Mouse (Mus musculus) myocyte (in vitro differentiated cells): ENCODE measurements at regions not wholly inside any gene's neighbourhood (a gene's known extent, or its start where the extent isn't known, plus 50 kb on each side); places are given as distances from the start of the nearest gene placed in this dataset.

Experiments
- CEBPB ChIP-seq: IDR thresholded peaks from 2 replicates; pipeline ENCODE4 v1.6.1; 2011; ENCODE audit warnings: mild to moderate bottlenecking, moderate library complexity; ENCODE audit not compliant: poor library complexity, insufficient read depth, severe bottlenecking
- E2F4 ChIP-seq: IDR thresholded peaks from one replicate; pipeline ENCODE4 v1.6.1; 2011; ENCODE audit warnings: mild to moderate bottlenecking, control low read depth, moderate library complexity; ENCODE audit not compliant: insufficient read depth
- MAX ChIP-seq: IDR thresholded peaks from one replicate; pipeline ENCODE4 v1.6.1; 2011; ENCODE audit warnings: low read depth, mild to moderate bottlenecking, control low read depth
- MYOG ChIP-seq, 3 experiments: IDR thresholded peaks; one replicate each; pipeline ENCODE4 v1.6.1; 2011; ENCODE audit warnings: control low read depth in 2 of 3, low read depth in 2 of 3, mild to moderate bottlenecking in 2 of 3; ENCODE audit not compliant: insufficient read length in 2 of 3, control insufficient read depth in 1 of 3, insufficient read depth in 1 of 3
- POLR2A ChIP-seq: IDR thresholded peaks from one replicate; pipeline ENCODE4 v1.6.1; 2011; ENCODE audit warnings: low read depth, mild to moderate bottlenecking, control low read depth, moderate library complexity; ENCODE audit not compliant: insufficient read length
- TCF12 ChIP-seq: IDR thresholded peaks from one replicate; pipeline ENCODE4 v1.6.1; 2011; ENCODE audit warnings: mild to moderate bottlenecking, control low read depth; ENCODE audit not compliant: poor library complexity, insufficient read depth, severe bottlenecking
- TCF3 ChIP-seq: IDR thresholded peaks from one replicate; pipeline ENCODE4 v1.6.1; 2011; ENCODE audit warnings: low read depth, control low read depth; ENCODE audit not compliant: insufficient read length
- USF1 ChIP-seq: IDR thresholded peaks from one replicate; pipeline ENCODE4 v1.6.1; 2011; ENCODE audit warnings: low read depth, mild to moderate bottlenecking, control low read depth, moderate library complexity

DNA sequence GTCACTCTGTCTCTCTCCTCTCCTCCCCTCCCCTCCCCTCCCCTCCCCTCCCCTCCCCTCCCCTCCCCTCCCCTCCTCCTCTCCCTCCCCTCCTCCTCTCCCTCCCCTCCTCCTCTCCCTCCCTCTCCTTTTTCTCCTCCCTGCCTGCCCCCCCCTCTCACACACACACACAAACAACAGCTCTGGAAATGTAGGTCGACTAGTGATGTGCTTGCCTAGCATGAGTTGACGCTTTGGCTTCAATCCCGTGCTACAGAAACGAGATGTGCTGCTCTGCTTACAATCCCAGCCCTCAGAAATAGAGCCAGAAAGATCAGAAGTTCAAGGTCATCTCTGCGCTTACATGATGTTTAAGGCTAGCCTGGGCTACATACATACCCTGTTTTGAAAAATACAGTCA is 254.9 kb downstream of the Bcor start:
- no peak for TF ChIP-seq POLR2A
- TF ChIP-seq CEBPB = no peak
- TF ChIP-seq TCF12 = no peak
- TF ChIP-seq TCF3 = no peak
- TF ChIP-seq E2F4 = no peak
- TF ChIP-seq MAX = no peak
- TF ChIP-seq USF1 = no peak
- no peak for TF ChIP-seq MYOG (IDR thresholded peaks at IDR 0.05; ENCODE audit: control insufficient read depth in 1 of 3, insufficient read depth in 1 of 3, insufficient read length in 2 of 3, low read depth in 2 of 3)
